Mouse (Mus musculus) lung, adult 2 months (tissue): ENCODE results near the gene Ncoa7. TPM values are rescaled to one million over a fixed set of nuclear protein-coding genes. Genes with fewer than 3 reads are reported as not detected.
"Not testable (repeated sequence)": the region's sequence is repeated elsewhere in the genome, so short reads cannot be mapped to it uniquely, and the experiment has no call there.

ENCODE experiments used
- DNase-seq: peaks from one replicate; pipeline ENCODE4 v3.0.0; 2022
- H3K4me1 ChIP-seq: fragments of 200-500 bp; 2 replicates; pipeline ENCODE4 v1.6.1; 2011; ENCODE audit warnings: low read length; ENCODE audit not compliant: control insufficient read depth, insufficient read depth
- H3K4me3 ChIP-seq: fragments of 200-500 bp; replicated peaks from 2 replicates; pipeline ENCODE3; 2011; ENCODE audit warnings: low read depth, mild to moderate bottlenecking, control low read depth, low read length; ENCODE audit errors: extremely low read depth
- CTCF ChIP-seq: fragments of 200-500 bp; IDR thresholded peaks from 2 replicates; pipeline ENCODE4 v1.5.1; 2011; ENCODE audit warnings: mild to moderate bottlenecking, low read length, control low read depth; ENCODE audit not compliant: insufficient read depth
- POLR2A ChIP-seq: fragments of 200-500 bp; IDR thresholded peaks from 2 replicates; pipeline ENCODE4 v1.6.1; 2011; ENCODE audit warnings: low read depth, mild to moderate bottlenecking, control low read depth, low read length, borderline replicate concordance; ENCODE audit errors: extremely low read depth
- WGBS: fragments of 180-500 bp; shearing (Covaris S2); methylation state at CpG from one replicate; pipeline ENCODE4 v1.1.7; 2018; 5-methylcytosine and 5-hydroxymethylcytosine counted together
- polyA plus RNA-seq: library from polyadenylated mRNA; depleted of rRNA; stranded (reverse); fragments of >200 nt; gene quantifications from 2 replicates; pipeline ENCODE4 v1.2.3, GENCODE M21; 2012

Ncoa7 gene
- polyA plus RNA-seq, 1 experiment: 4.6 TPM

DNA sequence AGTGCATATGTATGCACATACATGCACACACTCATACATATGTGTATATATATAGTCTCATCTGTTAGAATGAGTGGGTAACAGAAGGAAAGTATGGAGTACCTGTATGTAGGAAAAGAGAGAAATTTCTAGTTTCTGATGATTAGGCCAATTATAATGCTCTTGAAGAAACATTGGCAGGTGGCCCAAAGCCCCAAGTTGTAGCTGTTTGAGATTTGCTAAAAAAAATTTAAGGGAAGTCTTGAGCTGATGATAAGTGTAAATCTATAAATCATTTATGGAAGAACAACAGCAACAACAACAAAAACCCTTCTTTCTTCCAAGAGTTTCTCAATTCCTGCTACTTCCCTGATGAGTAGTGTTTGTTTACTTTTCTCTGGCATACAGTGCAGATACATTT, 173.1 kb downstream of the Ncoa7 start:
- Histone ChIP-seq H3K4me1 (peaks cover 2% of the 10 kb centered on the region), H3K4me3 (no peak overlapping the region)
- DNase-seq: no peak
- no peak for TF ChIP-seq POLR2A
- TF ChIP-seq CTCF: no peak

DNA sequence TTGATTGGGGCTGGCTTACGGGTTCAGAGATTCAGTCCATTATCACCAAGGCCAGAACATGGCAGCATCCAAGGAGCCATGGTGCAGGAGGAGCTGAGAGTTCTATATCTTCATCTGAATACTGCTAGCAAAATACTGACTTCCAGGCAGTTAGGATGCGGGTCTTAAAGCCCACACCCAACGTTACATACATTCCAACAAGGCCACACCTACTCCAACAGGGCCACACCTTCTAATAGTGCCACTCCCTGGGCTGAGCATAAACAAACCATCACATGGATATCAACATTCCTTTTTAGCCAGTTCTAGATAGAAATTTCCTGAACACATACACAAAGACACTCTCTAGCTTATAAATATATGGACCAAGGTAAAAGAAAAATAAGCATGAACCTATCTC, 173.6 kb downstream of the Ncoa7 start, which contains the start of gene Hint3:
TSS of gene Hint3 (minus strand) at position 120 of the 400 bp plus-strand sequence.
- Histone ChIP-seq H3K4me1 (peaks cover 3% of the 10 kb centered on the region), H3K4me3 (no peak within 1 kb of the TSS)
- TF ChIP-seq POLR2A (no peak), CTCF (no peak)
- 66% methylated on average over 3 of the region's 3 CpGs for WGBS
- no peak for DNase-seq

- 88% methylated on average over 11 of the region's 11 CpGs for WGBS
- DNase-seq, H3K4me1 ChIP-seq, H3K4me3 ChIP-seq: not testable (repeated sequence)
Measured at GRCm38 (mm10) chr10:30628444-30628843, 174.7 kb downstream of the Ncoa7 start.

GRCm38 (mm10) chr10:30627548-30627947, 175.6 kb downstream of the Ncoa7 start:
- WGBS: 15% methylated on average over 1 of the region's 1 CpGs
- TF ChIP-seq POLR2A (no peak), CTCF (no peak)

DNA sequence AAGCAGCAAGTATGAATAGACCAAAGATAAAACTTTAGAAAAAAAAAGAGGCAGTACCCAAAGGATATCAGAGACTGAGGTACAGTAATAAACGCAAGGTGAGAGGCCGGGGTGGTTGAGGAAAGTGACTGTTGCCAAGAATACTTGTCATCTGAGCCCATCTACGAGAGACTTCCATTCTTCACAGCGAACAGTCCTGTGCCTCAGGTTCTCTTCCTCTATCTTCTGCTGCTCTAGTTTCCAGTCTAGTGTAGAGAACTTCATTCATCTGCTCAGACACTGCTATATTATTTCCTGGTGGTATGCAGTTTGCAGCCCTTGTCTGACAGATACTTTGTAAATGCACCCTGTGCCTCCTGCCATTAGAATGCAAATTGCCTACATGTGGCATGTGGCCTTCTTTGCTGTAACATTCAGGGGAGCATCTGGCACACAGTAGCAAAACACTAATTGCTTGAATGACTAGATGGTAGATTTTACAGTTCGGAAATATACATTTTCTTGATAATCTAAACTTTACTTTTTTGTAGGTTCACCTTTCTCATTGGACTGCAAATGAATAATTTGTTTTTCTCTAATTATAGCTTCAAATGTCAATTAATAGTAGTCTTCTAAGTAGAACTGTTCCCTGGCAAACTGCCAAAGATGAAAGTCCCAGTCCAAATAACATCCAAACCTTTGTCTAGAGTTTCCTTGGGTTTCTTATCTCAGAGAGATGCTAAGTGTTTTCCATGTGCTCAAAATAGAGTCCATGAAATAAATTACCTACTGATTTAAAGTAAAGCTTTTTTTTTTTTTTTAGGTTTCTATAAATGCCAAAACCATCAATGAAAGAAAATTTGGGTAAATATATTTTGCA, 178.7 kb downstream of the Ncoa7 start:
- no peak overlapping the region for H3K4me3 ChIP-seq
- peaks cover 3% of the 10 kb centered on the region for H3K4me1 ChIP-seq
- WGBS: 46% methylated on average over 5 of the region's 5 CpGs
- DNase-seq: no peak
- TF ChIP-seq CTCF: no peak
- TF ChIP-seq POLR2A: no peak

More at GRCm38 (mm10) chr10:30627548-30627947, 175.6 kb downstream of the Ncoa7 start:
- no peak overlapping the region for H3K4me3 ChIP-seq
- no peak for DNase-seq
- H3K4me1 ChIP-seq: peaks cover 3% of the 10 kb centered on the region

DNA sequence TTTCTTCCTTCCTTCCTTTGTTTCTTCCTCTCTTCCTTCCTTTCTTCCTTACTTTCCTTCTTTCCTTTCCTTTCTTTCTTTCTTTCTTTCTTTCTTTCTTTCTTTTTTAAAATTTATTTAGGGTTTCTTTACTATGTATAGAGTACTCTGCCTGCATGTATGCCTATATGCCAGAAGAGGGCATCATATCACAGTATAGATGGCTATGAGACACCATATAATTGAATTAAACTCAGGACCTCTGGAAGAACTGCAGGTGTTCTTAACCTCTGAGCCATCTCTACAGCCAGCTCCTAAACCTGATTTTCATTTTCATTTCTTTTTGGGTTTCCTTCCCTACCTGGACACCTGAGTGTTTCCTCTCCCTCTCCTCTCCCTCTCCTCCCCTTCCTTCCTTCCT, 180.2 kb downstream of the Ncoa7 start:
- DNase-seq: no peak

GRCm38 (mm10) chr10:30618918-30619210, 184.3 kb downstream of the Ncoa7 start:
- no peak for DNase-seq
- Histone ChIP-seq H3K4me3 (peak overlapping the region; percentile 66), H3K4me1 (peaks cover 3% of the 10 kb centered on the region)
- TF ChIP-seq CTCF: no peak
- no peak for TF ChIP-seq POLR2A
- WGBS: 43% methylated on average over 3 of the region's 3 CpGs

More for the DNA sequence above, 180.2 kb downstream of the Ncoa7 start:
- Histone ChIP-seq H3K4me1 (peaks cover 3% of the 10 kb centered on the region), H3K4me3 (no peak overlapping the region)
- TF ChIP-seq POLR2A (no peak), CTCF (no peak)

- WGBS: 2% methylated on average over 49 of the region's 49 CpGs
- Histone ChIP-seq H3K4me1 (peaks cover 3% of the 10 kb centered on the region), H3K4me3 (peak overlapping the region; percentile 96)
- peak; percentile 64 for TF ChIP-seq POLR2A
- TF ChIP-seq CTCF: no peak
- DNase-seq: peak; percentile 97
Measured at GRCm38 (mm10) chr10:30618091-30618917, 184.8 kb downstream of the Ncoa7 start.

- Histone ChIP-seq H3K4me3 (no peak overlapping the region), H3K4me1 (peaks cover 3% of the 10 kb centered on the region)
- DNase-seq: no peak
- TF ChIP-seq CTCF (no peak), POLR2A (no peak)
- WGBS: 84% methylated on average over 4 of the region's 4 CpGs
Measured at GRCm38 (mm10) chr10:30613039-30613438, 190.1 kb downstream of the Ncoa7 start.

DNA sequence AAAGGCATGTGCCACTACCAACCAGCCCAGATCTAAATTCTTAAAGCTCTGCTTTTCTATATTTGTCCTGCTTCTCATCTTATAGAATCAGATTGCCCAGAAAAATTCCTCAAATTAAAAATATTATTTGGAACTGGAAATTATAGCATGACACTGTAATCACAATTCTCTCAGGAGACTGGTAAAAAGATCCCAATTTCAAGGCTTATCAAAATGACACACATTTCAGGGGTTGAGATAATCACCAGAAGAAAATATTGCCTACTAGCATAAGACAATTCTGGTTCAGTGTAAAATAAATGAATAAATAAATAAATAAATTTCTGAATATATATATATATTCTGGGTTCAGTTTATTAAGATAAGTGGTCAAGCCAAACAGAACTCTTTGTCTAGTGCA, 193.5 kb downstream of the Ncoa7 start:
- Histone ChIP-seq H3K4me1 (no peaks in the 10 kb centered on the region), H3K4me3 (no peak overlapping the region)
- no peak for DNase-seq
- TF ChIP-seq CTCF: no peak
- no peak for TF ChIP-seq POLR2A
